Mouse (Mus musculus) neural tube, postnatal 0 days (tissue): ENCODE data around the gene Prelp. TPM values are rescaled to one million over a fixed set of nuclear protein-coding genes. Genes with fewer than 3 reads are reported as not detected.

Experiments
- polyA plus RNA-seq: library from polyadenylated mRNA; unstranded; fragments of >200 nt; fragmentation: Nextera tagmentation; extraction: Ambion mirVana; gene quantifications from 2 replicates; pipeline ENCODE4 v1.2.1, GENCODE M21; 2015

The Prelp gene
- 6.6 and 10.0 TPM in 2 replicates for polyA plus RNA-seq

GRCm38 (mm10) chr1:133921304-133921751 is at the start of gene Prelp:
Gene Prelp (minus strand): TSS chr1:133921414.

GRCm38 (mm10) chr1:133907949-133908658 is 13.1 kb downstream of the Prelp start, which contains the start of gene Optc:
Gene Optc (minus strand): TSS chr1:133907999.

Other genes starting within 250 kb of the Prelp start
- not detected in 2 replicates for gene Lax1, start 231.3 kb downstream of the Prelp start, polyA plus RNA-seq
- gene Atp2b4, start 120.4 kb downstream of the Prelp start, polyA plus RNA-seq, result 16.7 and 17.0 TPM in 2 replicates
- 2.3 and 3.0 TPM in 2 replicates for gene Optc, start 13.4 kb downstream of the Prelp start, polyA plus RNA-seq
- gene Fmod, start 115.8 kb upstream of the Prelp start, polyA plus RNA-seq, result 15.7 and 28.9 TPM in 2 replicates
- gene Btg2, start 157.7 kb upstream of the Prelp start, polyA plus RNA-seq, result 15.2 and 17.9 TPM in 2 replicates
- 0.26 and 0.62 TPM in 2 replicates for gene Chit1, start 189.8 kb upstream of the Prelp start, polyA plus RNA-seq